Mouse (Mus musculus): Measurements from ENCODE around the gene Sectm1a.
"Not testable (repeated sequence)": the region's sequence is repeated elsewhere in the genome, so short reads cannot be mapped to it uniquely, and the experiment has no call there.

The Sectm1a gene

DNA sequence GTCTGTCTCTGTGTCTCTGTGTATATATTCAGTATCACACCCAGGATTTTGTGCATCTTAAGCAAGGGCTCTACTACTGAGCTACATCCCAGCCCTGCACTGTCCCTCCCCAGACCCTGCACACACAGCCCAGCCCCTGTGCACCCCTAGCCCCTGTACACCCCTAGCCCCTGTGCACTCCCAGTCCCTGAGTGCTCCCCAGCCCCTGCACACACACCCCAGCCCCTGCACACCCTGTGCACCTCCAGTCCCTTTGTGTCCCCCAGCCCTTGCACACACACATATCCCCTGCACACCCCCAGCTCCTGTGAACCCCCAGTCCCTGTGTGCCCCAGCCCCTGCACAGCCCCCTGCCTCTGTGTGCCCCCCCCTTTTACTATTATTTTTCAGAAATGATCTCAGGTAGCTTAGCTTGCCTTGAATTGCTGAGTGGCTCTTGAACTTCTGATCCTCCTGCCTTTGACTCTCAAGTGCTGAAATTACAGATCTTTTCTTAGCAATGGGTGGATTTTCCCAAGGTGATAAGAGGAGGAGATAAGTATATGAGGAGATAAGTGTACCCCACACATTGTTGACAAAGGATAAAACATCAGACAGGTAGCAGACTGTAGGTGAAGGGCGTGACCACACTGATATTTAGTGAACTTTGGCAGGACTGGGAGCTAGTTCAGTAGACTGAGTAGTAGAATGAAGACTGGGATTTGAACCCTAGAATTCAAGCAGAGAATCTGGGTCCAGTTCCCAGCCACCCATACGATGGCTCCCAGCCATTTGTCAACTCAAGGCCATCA lies 8.9 kb upstream of the Sectm1a start:
- no peak for DNase-seq (ENCODE audit: low read depth, low spot score)

GRCm38 (mm10) chr11:121088997-121089396 lies 8.0 kb upstream of the Sectm1a start:
- DNase-seq (ENCODE audit: low read depth, low spot score) = no peak

DNA sequence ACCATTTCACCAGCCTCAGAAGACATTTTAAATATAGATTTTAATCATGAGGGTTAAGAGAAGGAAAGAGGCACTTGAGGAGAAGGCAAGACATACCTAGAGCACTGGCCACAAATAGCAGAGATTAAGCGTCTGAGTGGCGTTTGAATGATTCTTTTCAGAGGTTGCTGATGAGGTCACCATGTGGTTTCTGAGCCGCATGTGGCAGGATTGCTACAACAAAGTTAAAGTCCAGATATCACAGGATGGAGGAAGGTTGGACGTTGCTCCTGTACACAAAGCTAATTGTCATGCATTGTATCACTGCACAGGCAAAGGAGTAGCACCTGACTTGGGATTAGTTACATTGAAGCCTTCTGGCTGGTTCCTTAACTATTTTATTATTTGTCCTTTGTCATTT lies 5.3 kb upstream of the Sectm1a start:
- DNase-seq (ENCODE audit: low read depth, low spot score) = no peak

- no peak for DNase-seq (ENCODE audit: low read depth, low spot score)
Measured at GRCm38 (mm10) chr11:121085181-121085580, 4.2 kb upstream of the Sectm1a start.

DNA sequence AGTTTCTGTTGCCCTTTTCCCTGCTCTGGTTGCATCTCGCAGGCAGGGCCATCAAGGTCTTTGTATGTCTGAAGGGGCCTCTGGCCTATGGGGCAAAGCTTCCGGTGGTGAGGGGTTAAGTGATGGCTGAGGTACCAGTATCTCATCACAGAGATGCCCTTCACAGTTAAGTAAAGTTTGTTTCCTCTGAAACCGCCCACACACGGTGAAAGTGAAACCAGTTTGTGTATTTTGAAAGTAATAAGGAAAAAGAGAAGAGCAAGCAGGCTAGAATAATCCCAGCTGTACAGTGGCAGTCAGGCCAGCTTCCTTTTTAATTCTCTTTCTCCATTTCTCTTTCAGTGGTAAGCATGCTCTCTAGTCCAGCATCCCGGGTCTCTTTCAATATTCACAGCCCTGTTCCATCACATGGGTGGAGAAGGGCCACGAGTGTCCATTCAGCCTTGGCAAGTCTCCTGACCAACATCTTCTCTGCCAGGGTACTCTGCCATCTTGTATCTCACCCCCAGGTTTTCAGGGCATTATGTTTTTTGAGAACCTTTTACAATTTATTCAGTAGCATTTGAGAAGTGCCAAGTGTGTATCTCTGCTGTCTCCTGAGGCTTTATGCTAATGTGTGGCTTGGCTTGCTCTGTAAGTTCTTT lies 2.0 kb upstream of the Sectm1a start:
- peak; percentile 21 for DNase-seq (ENCODE audit: low read depth, low spot score)

GRCm38 (mm10) chr11:121082250-121082649 lies 1.2 kb upstream of the Sectm1a start:
- DNase-seq (ENCODE audit: low read depth, low spot score) = no peak

GRCm38 (mm10) chr11:121080330-121080729 lies 690 bp downstream of the Sectm1a start:
- DNase-seq (ENCODE audit: low read depth, low spot score) = no peak

DNA sequence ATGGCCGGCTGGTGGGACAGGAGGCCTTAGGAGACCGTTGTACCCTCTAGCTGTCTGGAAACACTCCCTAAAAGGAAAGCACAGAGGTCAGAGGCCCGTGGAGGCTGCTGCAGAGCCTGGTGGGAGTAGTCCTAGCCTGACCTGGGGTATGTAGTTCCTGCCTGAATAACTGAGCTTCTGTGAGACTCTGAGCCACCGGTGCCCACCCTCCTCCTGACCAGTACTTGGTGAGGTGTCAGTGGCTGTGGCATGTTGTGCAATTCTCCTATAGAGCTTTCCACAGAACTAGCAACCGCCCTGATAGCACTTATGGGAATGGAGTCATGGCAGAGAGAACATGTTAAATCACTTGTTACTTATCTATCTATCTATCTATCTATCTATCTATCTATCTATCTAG lies 5.4 kb downstream of the Sectm1a start:
- DNase-seq (ENCODE audit: low read depth, low spot score) = no peak

- DNase-seq (ENCODE audit: low read depth, low spot score) = not testable (repeated sequence)
Measured at GRCm38 (mm10) chr11:121069662-121070061, 11.4 kb downstream of the Sectm1a start.

DNA sequence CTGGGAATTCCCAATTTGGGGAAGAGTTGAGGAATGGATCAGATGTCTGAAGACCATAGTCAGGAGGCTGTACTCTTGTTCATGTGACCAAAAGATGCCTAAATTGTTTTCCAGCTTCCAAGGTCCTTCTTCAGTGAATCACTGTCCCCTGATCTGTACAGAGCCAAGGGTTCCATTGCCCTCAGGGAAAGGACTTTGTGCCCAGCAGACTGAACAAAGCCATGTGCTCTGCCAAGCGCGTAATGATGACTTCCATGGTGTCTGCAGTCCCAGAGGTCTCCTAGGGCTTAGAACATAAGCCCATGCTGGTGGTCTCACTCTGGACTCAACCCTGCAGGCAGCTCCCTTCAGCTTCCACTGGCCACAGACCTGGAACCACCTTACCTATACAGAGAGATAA lies 13.1 kb downstream of the Sectm1a start:
- no peak for DNase-seq (ENCODE audit: low read depth, low spot score)

GRCm38 (mm10) chr11:121064197-121064596 lies 16.8 kb downstream of the Sectm1a start:
- DNase-seq (ENCODE audit: low read depth, low spot score) = no peak

GRCm38 (mm10) chr11:121063379-121063778 lies 17.6 kb downstream of the Sectm1a start, which contains the start of gene Sectm1b:
Gene Sectm1b, minus strand, starts transcription at chr11:121063569.
- no peak for DNase-seq (ENCODE audit: low read depth, low spot score)

DNA sequence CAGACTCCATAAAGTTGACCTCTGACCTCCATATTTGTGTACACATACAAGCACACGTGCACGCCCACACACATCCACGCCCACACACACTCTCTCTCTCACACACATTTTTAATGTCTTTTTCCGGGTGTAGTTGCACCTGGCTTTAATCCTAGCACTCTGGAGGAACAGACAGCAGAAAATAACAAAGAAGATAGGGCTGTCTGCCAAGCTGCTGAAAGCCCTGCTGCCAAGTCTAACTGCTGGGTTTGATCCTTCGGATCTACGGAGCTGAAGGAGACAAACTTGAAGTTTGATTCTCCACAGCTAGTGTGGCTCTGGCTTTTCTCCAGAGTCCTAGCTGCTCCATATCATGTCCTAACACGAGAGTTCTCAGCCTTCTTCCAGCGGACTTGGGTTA lies 19.4 kb downstream of the Sectm1a start:
- no peak for DNase-seq (ENCODE audit: low read depth, low spot score)

DNA sequence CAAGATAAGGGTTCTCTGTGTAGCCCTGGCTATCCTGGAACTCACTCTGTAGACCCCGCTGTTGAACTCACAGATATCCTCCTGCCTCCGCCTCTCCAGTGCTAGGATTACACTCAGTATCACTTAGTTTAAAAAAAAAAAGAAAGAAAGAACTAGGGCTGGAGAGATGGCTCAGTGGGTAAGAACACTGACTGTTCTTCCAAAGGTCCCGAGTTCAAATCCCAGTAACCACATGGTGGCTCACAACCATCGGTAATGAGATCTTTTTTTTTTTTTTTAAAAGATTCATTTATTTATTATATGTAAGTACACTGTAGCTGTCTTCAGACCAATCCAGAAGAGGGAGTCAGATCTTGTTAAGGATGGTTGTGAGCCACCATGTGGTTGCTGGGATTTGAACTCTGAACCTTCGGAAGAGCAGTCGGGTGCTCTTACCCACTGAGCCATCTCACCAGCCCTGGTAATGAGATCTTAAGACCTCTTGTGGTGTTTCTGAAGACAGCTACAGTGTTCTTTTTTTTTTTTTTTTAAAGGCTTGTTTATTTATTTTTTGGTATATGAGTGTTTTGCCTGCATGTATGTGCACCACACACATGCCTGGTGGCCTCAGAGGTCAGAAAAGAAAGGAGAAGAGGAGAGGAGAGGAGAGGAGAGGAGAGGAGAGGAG lies 20.5 kb downstream of the Sectm1a start:
- DNase-seq (ENCODE audit: low read depth, low spot score) = not testable (repeated sequence)

- no peak for DNase-seq (ENCODE audit: low read depth, low spot score)
Measured at GRCm38 (mm10) chr11:121059471-121059870, 21.5 kb downstream of the Sectm1a start.

GRCm38 (mm10) chr11:121058956-121059355 lies 22.1 kb downstream of the Sectm1a start:
- no peak for DNase-seq (ENCODE audit: low read depth, low spot score)

GRCm38 (mm10) chr11:121058122-121058521 lies 22.9 kb downstream of the Sectm1a start:
- DNase-seq (ENCODE audit: low read depth, low spot score) = no peak

GRCm38 (mm10) chr11:121056536-121057236 lies 24.3 kb downstream of the Sectm1a start:
- DNase-seq (ENCODE audit: low read depth, low spot score) = no peak

DNA sequence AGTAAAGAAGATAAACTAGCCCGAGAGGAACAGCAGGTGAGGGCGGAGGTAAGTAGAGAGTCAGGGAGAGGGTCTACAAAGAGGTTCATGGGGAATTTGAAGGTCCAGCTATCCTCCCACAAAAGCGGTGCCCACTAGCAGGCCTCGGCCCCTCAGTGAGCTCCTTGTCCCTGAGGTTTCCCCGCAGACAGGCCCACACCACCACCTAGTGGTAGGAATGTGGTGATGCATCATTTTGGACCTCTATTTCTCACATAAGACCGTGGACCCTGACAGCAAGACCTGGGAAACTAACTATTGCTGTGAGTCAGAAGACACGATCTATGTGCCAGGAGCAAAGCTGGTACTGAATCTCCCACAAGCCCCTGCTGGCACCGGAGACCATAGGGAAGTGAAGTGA lies 27.5 kb downstream of the Sectm1a start:
- peak; percentile 68 for DNase-seq (ENCODE audit: low read depth, low spot score)

GRCm38 (mm10) chr11:121052387-121052786 lies 28.6 kb downstream of the Sectm1a start:
- DNase-seq (ENCODE audit: low read depth, low spot score) = no peak

GRCm38 (mm10) chr11:121051793-121052192 lies 29.2 kb downstream of the Sectm1a start:
- peak; percentile 42 for DNase-seq (ENCODE audit: low read depth, low spot score)

DNA sequence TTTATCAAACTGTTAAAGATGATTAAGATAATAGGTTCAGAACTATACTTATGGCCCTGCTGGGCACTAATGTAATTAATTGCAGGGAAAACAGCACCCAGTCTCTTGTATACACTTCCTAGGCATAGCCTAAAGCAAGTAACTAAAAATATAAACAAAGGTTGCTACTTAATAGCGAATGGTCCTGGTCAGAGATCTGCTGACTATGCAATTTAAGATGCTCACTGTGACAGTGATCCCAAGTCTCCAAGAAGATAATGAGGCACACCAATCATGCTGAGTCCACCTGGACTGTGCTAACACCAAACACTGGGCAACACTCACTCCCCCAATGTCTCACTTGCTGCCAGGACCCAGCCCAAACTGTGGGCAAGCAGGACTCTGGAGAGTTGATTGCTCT lies 31.2 kb downstream of the Sectm1a start:
- DNase-seq (ENCODE audit: low read depth, low spot score) = no peak

All from skeletal muscle tissue, adult 2 months (tissue).